Mouse (Mus musculus) CH12.LX (cell line): ENCODE results near the gene Pik3c2b.

Experiments used
- CTCF ChIP-seq, 2 experiments: IDR thresholded peaks in 1 of 2; conservative IDR thresholded peaks in 1 of 2; 2 replicates each; pipeline ENCODE4 v1.5.1; 2011 to 2012; ENCODE audit warnings: low read depth in 2 of 2, low read length in 2 of 2, improper control_type of control experiment in 1 of 2, inconsistent platforms in 1 of 2, mild to moderate bottlenecking in 1 of 2, moderate library complexity in 1 of 2
- EP300 ChIP-seq: IDR thresholded peaks from 2 replicates; pipeline ENCODE4 v1.6.1; 2011; ENCODE audit warnings: low read length, improper control_type of control experiment
- GABPA ChIP-seq: IDR thresholded peaks from 2 replicates; pipeline ENCODE4 v1.6.1; 2012; ENCODE audit warnings: low read depth, low read length, improper control_type of control experiment, inconsistent platforms; ENCODE audit not compliant: insufficient replicate concordance
- MAFK ChIP-seq: IDR thresholded peaks from 2 replicates; pipeline ENCODE4 v1.6.1; 2011; ENCODE audit warnings: low read length, improper control_type of control experiment; ENCODE audit not compliant: insufficient replicate concordance
- POLR2A ChIP-seq: IDR thresholded peaks from 2 replicates; pipeline ENCODE4 v1.6.1; 2011; ENCODE audit warnings: low read depth, mild to moderate bottlenecking, improper control_type of control experiment, low read length
- SMC3 ChIP-seq: IDR thresholded peaks from 2 replicates; pipeline ENCODE4 v1.6.1; 2011; ENCODE audit warnings: low read depth, low read length, improper control_type of control experiment
- TCF12 ChIP-seq: IDR thresholded peaks from 2 replicates; pipeline ENCODE4 v1.6.1; 2014; ENCODE audit warnings: low read depth, mild to moderate bottlenecking, inconsistent platforms, low read length, improper control_type of control experiment

GRCm38 (mm10) chr1:133057345-133058034 lies 12.0 kb downstream of the Pik3c2b start:
- TF ChIP-seq CTCF (conservative IDR thresholded peaks at IDR 0.05 in 1 of 2, IDR thresholded peaks at IDR 0.05 in 1 of 2; ENCODE audit: low read depth in 2 of 2, low read length in 2 of 2) (no peak), TCF12 (no peak), MAFK (no peak), SMC3 (no peak), GABPA (no peak), EP300 (no peak), POLR2A (no peak)
